Mouse (Mus musculus) stomach, embryonic 14.5 days (tissue): ENCODE measurements around the gene Tfpi2. TPM values are rescaled to one million over a fixed set of nuclear protein-coding genes. Genes with fewer than 3 reads are reported as not detected.

ENCODE experiments used
- ATAC-seq: fragments of 200-750 bp; cut with Nextera tagmentation; 2 replicates; pipeline ENCODE4 v1.8.0; 2017; ENCODE audit warnings: low read depth, moderate TSS enrichment; ENCODE audit not compliant: insufficient number of reproducible peaks, insufficient read depth, low FRiP score
- H3K27ac ChIP-seq: fragments of 300-500 bp; sonication (generic); 2 replicates; pipeline ENCODE4 v1.5.1; 2014; ENCODE audit warnings: mild to moderate bottlenecking, low read length, moderate library complexity, mixed read lengths
- H3K27me3 ChIP-seq: fragments of 300-500 bp; sonication (generic); 2 replicates; pipeline ENCODE4 v1.6.1; 2014; ENCODE audit warnings: low read length, control low read depth, mixed read lengths; ENCODE audit not compliant: control insufficient read depth, insufficient read depth
- H3K36me3 ChIP-seq: fragments of 300-500 bp; sonication (generic); 2 replicates; pipeline ENCODE4 v1.6.1; 2014; ENCODE audit warnings: mild to moderate bottlenecking, control low read depth, low read length, moderate library complexity, mixed read lengths; ENCODE audit not compliant: control insufficient read depth, insufficient read depth
- H3K4me1 ChIP-seq: fragments of 300-500 bp; sonication (generic); 2 replicates; pipeline ENCODE4 v1.6.1; 2014; ENCODE audit warnings: low read length, control low read depth, mixed read lengths; ENCODE audit not compliant: control insufficient read depth, insufficient read depth
- H3K4me2 ChIP-seq: fragments of 300-500 bp; sonication (generic); replicated peaks from 2 replicates; pipeline ENCODE4 v1.6.1; 2014; ENCODE audit warnings: low read depth, low read length, control low read depth
- H3K4me3 ChIP-seq: fragments of 300-500 bp; sonication (generic); 2 replicates; pipeline ENCODE4 v1.5.1; 2014; ENCODE audit warnings: low read depth, low read length, control low read depth
- H3K9ac ChIP-seq: fragments of 300-500 bp; sonication (generic); replicated peaks from 2 replicates; pipeline ENCODE4 v1.6.1; 2014; ENCODE audit warnings: low read depth, mild to moderate bottlenecking, control low read depth, low read length, moderate library complexity, mixed read lengths
- H3K9me3 ChIP-seq: fragments of 300-500 bp; sonication (generic); 2 replicates; pipeline ENCODE4 v1.6.1; 2016; ENCODE audit warnings: low read depth, low read length, control low read depth; ENCODE audit not compliant: control insufficient read depth
- WGBS: fragments of 180-500 bp; shearing (Covaris S2); extraction: QIAGEN DNeasy Blood & Tissue Kit; methylation state at CpG from one replicate; pipeline ENCODE4 v1.1.7; 2014; 5-methylcytosine and 5-hydroxymethylcytosine counted together
- polyA plus RNA-seq: library from polyadenylated mRNA; unstranded; fragments of >200 nt; fragmentation: Nextera tagmentation; extraction: Ambion mirVana; gene quantifications from 2 replicates; pipeline ENCODE4 v1.2.1, GENCODE M21; 2014

The Tfpi2 gene
- polyA plus RNA-seq, 1 experiment from 2014 or later = 2.3 TPM

DNA sequence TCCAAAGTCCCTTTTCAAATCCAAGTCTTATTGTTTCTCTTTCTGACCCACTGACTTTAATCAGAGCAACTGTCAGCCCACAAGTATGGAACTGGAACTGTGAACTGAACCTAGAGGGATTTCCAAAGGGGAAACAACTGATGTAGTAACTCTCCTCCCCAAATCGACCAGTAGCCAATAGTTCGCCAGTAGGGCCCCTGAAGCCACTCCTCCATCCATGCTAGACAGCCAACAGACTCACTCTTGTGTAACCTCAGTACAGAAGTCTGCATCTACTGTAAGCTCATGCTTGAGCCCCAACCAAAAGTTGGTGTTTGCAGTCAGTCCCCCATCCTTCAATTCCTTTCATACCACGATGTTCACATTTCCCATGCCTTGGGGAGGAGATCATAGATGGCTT lies 12.0 kb upstream of the Tfpi2 start:
- Histone ChIP-seq H3K36me3 (no peaks in the 10 kb centered on the region), H3K27ac (no peak overlapping the region), H3K27me3 (no peaks in the 10 kb centered on the region), H3K4me3 (no peak overlapping the region), H3K4me1 (peaks cover 5% of the 10 kb centered on the region), H3K9ac (no peak overlapping the region), H3K9me3 (no peaks in the 10 kb centered on the region), H3K4me2 (no peak overlapping the region)
- no peak for ATAC-seq
- 90% methylated on average over 3 of the region's 3 CpGs for WGBS

GRCm38 (mm10) chr6:3999296-3999695 lies 10.6 kb upstream of the Tfpi2 start:
- no peak for ATAC-seq
- Histone ChIP-seq H3K9ac (no peak overlapping the region), H3K27ac (no peak overlapping the region), H3K27me3 (no peaks in the 10 kb centered on the region), H3K4me2 (no peak overlapping the region), H3K4me3 (no peak overlapping the region), H3K36me3 (no peaks in the 10 kb centered on the region), H3K4me1 (peaks cover 5% of the 10 kb centered on the region), H3K9me3 (no peaks in the 10 kb centered on the region)
- 68% methylated on average over 6 of the region's 6 CpGs for WGBS

GRCm38 (mm10) chr6:3998089-3998488 lies 9.4 kb upstream of the Tfpi2 start:
- no peaks in the 10 kb centered on the region for H3K36me3 ChIP-seq
- H3K27ac ChIP-seq = no peak overlapping the region
- ATAC-seq = no peak
- no peak overlapping the region for H3K9ac ChIP-seq
- no peak overlapping the region for H3K4me2 ChIP-seq
- H3K4me1 ChIP-seq = peaks cover 5% of the 10 kb centered on the region
- H3K27me3 ChIP-seq = no peaks in the 10 kb centered on the region
- H3K9me3 ChIP-seq = no peaks in the 10 kb centered on the region
- no peak overlapping the region for H3K4me3 ChIP-seq
- WGBS = 67% methylated on average over 4 of the region's 4 CpGs

- no peak for ATAC-seq
- Histone ChIP-seq H3K27ac (no peak within 1 kb of the TSS), H3K9ac (no peak within 1 kb of the TSS), H3K36me3 (no peaks in the 10 kb centered on the region), H3K4me1 (no peaks in the 10 kb centered on the region), H3K27me3 (no peaks in the 10 kb centered on the region), H3K9me3 (no peaks in the 10 kb centered on the region), H3K4me3 (no peak within 1 kb of the TSS), H3K4me2 (no peak within 1 kb of the TSS)
- 83% methylated on average over 6 of the region's 6 CpGs for WGBS
Measured at GRCm38 (mm10) chr6:3993492-3993891, 4.8 kb upstream of the Tfpi2 start, which contains the start of gene Gngt1. Gene Gngt1 (plus strand): TSS chr6:3993792.

GRCm38 (mm10) chr6:3982661-3983284 lies 5.9 kb downstream of the Tfpi2 start:
- Histone ChIP-seq H3K4me2 (no peak overlapping the region), H3K9ac (no peak overlapping the region), H3K9me3 (no peaks in the 10 kb centered on the region), H3K4me1 (no peaks in the 10 kb centered on the region), H3K4me3 (no peak overlapping the region), H3K27ac (no peak overlapping the region), H3K27me3 (no peaks in the 10 kb centered on the region), H3K36me3 (no peaks in the 10 kb centered on the region)
- ATAC-seq = no peak
- 84% methylated on average over 5 of the region's 5 CpGs for WGBS

DNA sequence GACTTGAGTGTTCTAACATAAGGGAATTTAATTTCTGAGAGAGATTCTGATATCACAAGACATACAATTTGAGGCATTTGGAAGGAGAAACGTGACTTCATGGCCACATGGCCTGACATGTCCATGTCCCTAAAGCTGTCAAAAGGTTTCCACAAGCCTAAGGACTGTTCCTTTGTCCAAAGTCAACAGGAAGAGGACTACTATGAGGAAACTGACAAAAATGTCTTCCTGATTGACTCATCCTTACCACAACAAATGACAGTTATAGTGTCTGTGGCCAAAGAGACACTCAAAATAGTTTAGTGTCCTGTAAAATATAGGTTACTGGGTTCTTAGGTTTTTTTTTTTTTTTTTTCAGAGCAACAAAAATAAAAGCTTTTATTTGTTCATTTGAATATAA lies 15.0 kb downstream of the Tfpi2 start:
- Histone ChIP-seq H3K27me3 (no peaks in the 10 kb centered on the region), H3K4me2 (no peak overlapping the region), H3K9ac (no peak overlapping the region), H3K4me3 (no peak overlapping the region), H3K9me3 (no peaks in the 10 kb centered on the region), H3K36me3 (no peaks in the 10 kb centered on the region), H3K4me1 (no peaks in the 10 kb centered on the region), H3K27ac (no peak overlapping the region)
- no peak for ATAC-seq
- WGBS = 82% methylated on average over 1 of the region's 1 CpGs

- Histone ChIP-seq H3K36me3 (no peaks in the 10 kb centered on the region), H3K4me2 (peak overlapping the region; percentile 43), H3K9ac (no peak overlapping the region), H3K4me1 (no peaks in the 10 kb centered on the region), H3K27me3 (no peaks in the 10 kb centered on the region), H3K9me3 (no peaks in the 10 kb centered on the region), H3K4me3 (peak overlapping the region; percentile 18), H3K27ac (no peak overlapping the region)
- 22% methylated on average over 31 of the region's 31 CpGs for WGBS
- 0 out of 2 replicates have a peak, but pooled peaks have one; percentile 53 for ATAC-seq
Measured at GRCm38 (mm10) chr6:3967676-3968626, 20.8 kb downstream of the Tfpi2 start.

- no peaks in the 10 kb centered on the region for H3K4me1 ChIP-seq
Measured at GRCm38 (mm10) chr6:3954969-3955368, 33.8 kb downstream of the Tfpi2 start.

More at GRCm38 (mm10) chr6:3954969-3955368, 33.8 kb downstream of the Tfpi2 start:
- H3K9ac ChIP-seq = no peak overlapping the region
- ATAC-seq = no peak
- H3K4me3 ChIP-seq = no peak overlapping the region
- H3K27me3 ChIP-seq = no peaks in the 10 kb centered on the region
- no peak overlapping the region for H3K4me2 ChIP-seq
- H3K9me3 ChIP-seq = no peaks in the 10 kb centered on the region
- H3K27ac ChIP-seq = no peak overlapping the region
- 43% methylated on average over 4 of the region's 4 CpGs for WGBS
- H3K36me3 ChIP-seq = no peaks in the 10 kb centered on the region
